ENCODE assay signal across 11 mouse cellular contexts in genomic region chr9:43970043-43970795, GRCm38 (mm10).
DNase-seq lines count a peak whose midpoint lies in the region; ATAC-seq and TF ChIP-seq lines count a peak whose summit lies in the region.
"Had no signal": no experiment of that assay in that cellular context is flagged by ENCODE, and none has a peak within 500 bp of the region (broad histone marks: within the 10 kb centered on the region; RNA-seq: fewer than 3 reads in every experiment).

No protein-coding gene starts in this region.

- DNase-seq in forebrain, embryonic 10.5 days (ENCODE audit: extremely low spot score, low spot score) = no peak
- DNase-seq in cerebellum, adult 8-10 months = peak; percentile 41
- no peak for DNase-seq in lung, postnatal 0 days (ENCODE audit: low spot score)
- DNase-seq in lung, postnatal 14 days = no peak
- DNase-seq in heart, postnatal 25 days (ENCODE audit: low spot score) = no peak
- DNase-seq: gastrocnemius, postnatal 36 days had no signal

- no peak overlapping the region for H3K9ac ChIP-seq in forebrain, embryonic 12.5 days
- peak overlapping the region; percentile 49 for H3K9ac ChIP-seq in hindbrain, embryonic 13.5 days
- peak overlapping the region; percentile 61; the same call in 1 of the 2 replicates for H3K9ac ChIP-seq in neural tube, embryonic 13.5 days
- H3K9ac ChIP-seq in lung, postnatal 0 days (replicated peaks; ENCODE audit: low read depth) = no peak overlapping the region
- H3K9ac ChIP-seq: limb, embryonic 12.5 days had no signal

- H3K27ac ChIP-seq in forebrain, embryonic 12.5 days = 0 out of 2 replicates have a peak overlapping the region, but pooled peaks have one; percentile 25
- no peak overlapping the region for H3K27ac ChIP-seq in forebrain, embryonic 10.5 days
- peak overlapping the region; percentile 87 for H3K27ac ChIP-seq in hindbrain, embryonic 13.5 days
- peak overlapping the region; percentile 84 for H3K27ac ChIP-seq in neural tube, embryonic 13.5 days (replicated peaks)
- H3K27ac ChIP-seq in lung, postnatal 0 days (ENCODE audit: low read length) = no peak overlapping the region
- H3K27ac ChIP-seq: limb, embryonic 12.5 days had no signal

- H3K27me3 ChIP-seq in forebrain, embryonic 12.5 days = peaks cover 35% of the 10 kb centered on the region
- peaks cover 9% of the 10 kb centered on the region; the same call in 1 of the 2 replicates for H3K27me3 ChIP-seq in forebrain, embryonic 10.5 days (ENCODE audit: poor library complexity, severe bottlenecking)
- no peaks in the 10 kb centered on the region for H3K27me3 ChIP-seq in hindbrain, embryonic 13.5 days
- peaks cover 6% of the 10 kb centered on the region; the same call in 1 of the 2 replicates for H3K27me3 ChIP-seq in neural tube, embryonic 13.5 days
- no peaks in the 10 kb centered on the region for H3K27me3 ChIP-seq in lung, postnatal 0 days (replicated peaks; ENCODE audit: insufficient read depth, low read length)
- H3K27me3 ChIP-seq: limb, embryonic 12.5 days had no signal

- H3K9me3 ChIP-seq in forebrain, embryonic 12.5 days = no peaks in the 10 kb centered on the region
- H3K9me3 ChIP-seq in forebrain, embryonic 10.5 days = no peaks in the 10 kb centered on the region
- H3K9me3 ChIP-seq in hindbrain, embryonic 13.5 days = no peaks in the 10 kb centered on the region
- no peaks in the 10 kb centered on the region for H3K9me3 ChIP-seq in neural tube, embryonic 13.5 days
- no peaks in the 10 kb centered on the region for H3K9me3 ChIP-seq in lung, postnatal 0 days (ENCODE audit: low read length)
- H3K9me3 ChIP-seq: limb, embryonic 12.5 days had no signal

- H3K4me2 ChIP-seq in forebrain, embryonic 12.5 days = peak overlapping the region; percentile 22; the same call in 1 of the 2 replicates
- H3K4me2 ChIP-seq in hindbrain, embryonic 13.5 days = peak overlapping the region; percentile 43
- peak overlapping the region; percentile 44 for H3K4me2 ChIP-seq in neural tube, embryonic 13.5 days
- H3K4me2 ChIP-seq in lung, postnatal 0 days (replicated peaks; ENCODE audit: low read depth, low read length) = no peak overlapping the region
- H3K4me2 ChIP-seq: limb, embryonic 12.5 days had no signal

- TF ChIP-seq CTCF in lung, postnatal 0 days (IDR thresholded peaks at IDR 0.05) = no peak

- ATAC-seq in forebrain, embryonic 12.5 days (ENCODE audit: low FRiP score) = peak; percentile 66
- peak; percentile 84 for ATAC-seq in hindbrain, embryonic 13.5 days (ENCODE audit: low FRiP score)
- ATAC-seq in neural tube, embryonic 13.5 days (ENCODE audit: low read depth) = peak; percentile 86
- ATAC-seq in lung, postnatal 0 days = no peak
- ATAC-seq: Patski had no signal

- peaks cover 34% of the 10 kb centered on the region for H3K4me1 ChIP-seq in forebrain, embryonic 12.5 days
- H3K4me1 ChIP-seq in forebrain, embryonic 10.5 days = peaks cover 13% of the 10 kb centered on the region
- H3K4me1 ChIP-seq in hindbrain, embryonic 13.5 days (replicated peaks) = peaks cover 53% of the 10 kb centered on the region
- peaks cover 50% of the 10 kb centered on the region for H3K4me1 ChIP-seq in neural tube, embryonic 13.5 days (replicated peaks)
- no peaks in the 10 kb centered on the region for H3K4me1 ChIP-seq in lung, postnatal 0 days (ENCODE audit: insufficient read depth, low read depth, low read length)
- H3K4me1 ChIP-seq: limb, embryonic 12.5 days had no signal

- 33% methylated on average over 9 of the region's 9 CpGs for WGBS in forebrain, embryonic 12.5 days
- WGBS in forebrain, embryonic 10.5 days = 80% methylated on average over 9 of the region's 9 CpGs
- 17% methylated on average over 9 of the region's 9 CpGs for WGBS in hindbrain, embryonic 13.5 days
- 16% methylated on average over 9 of the region's 9 CpGs for WGBS in neural tube, embryonic 13.5 days
- WGBS in lung, postnatal 0 days = 49% methylated on average over 9 of the region's 9 CpGs

- intact Hi-C loops in heart, postnatal 25 days (cut with DNase I) = no loop called here

- H3K4me3 ChIP-seq in forebrain, embryonic 12.5 days (replicated peaks) = no peak overlapping the region; the same call in 1 of the 2 replicates
- H3K4me3 ChIP-seq in forebrain, embryonic 10.5 days = no peak overlapping the region
- peak overlapping the region; percentile 25 for H3K4me3 ChIP-seq in hindbrain, embryonic 13.5 days
- peak overlapping the region; percentile 25 for H3K4me3 ChIP-seq in neural tube, embryonic 13.5 days
- no peak overlapping the region for H3K4me3 ChIP-seq in lung, postnatal 0 days (ENCODE audit: low read depth, low read length)
- H3K4me3 ChIP-seq: limb, embryonic 12.5 days had no signal

- no peak for TF ChIP-seq EP300 in lung, postnatal 0 days (IDR thresholded peaks at IDR 0.05)

- no peaks in the 10 kb centered on the region for H3K36me3 ChIP-seq in forebrain, embryonic 12.5 days (replicated peaks)
- H3K36me3 ChIP-seq in forebrain, embryonic 10.5 days (replicated peaks) = no peaks in the 10 kb centered on the region
- H3K36me3 ChIP-seq in hindbrain, embryonic 13.5 days = no peaks in the 10 kb centered on the region
- H3K36me3 ChIP-seq in neural tube, embryonic 13.5 days = no peaks in the 10 kb centered on the region
- no peaks in the 10 kb centered on the region for H3K36me3 ChIP-seq in lung, postnatal 0 days (ENCODE audit: insufficient read depth, low read length)
- H3K36me3 ChIP-seq: limb, embryonic 12.5 days had no signal

Comparison
In these comparisons a context has a peak if more than half of its experiments do, and no peak if none do; other contexts are left out.
1. H3K27ac ChIP-seq: peak in forebrain, embryonic 12.5 days (single experiment), hindbrain, embryonic 13.5 days (single experiment) and neural tube, embryonic 13.5 days (single experiment); none in forebrain, embryonic 10.5 days (single experiment) and lung, postnatal 0 days (single experiment).
2. H3K4me3 ChIP-seq: peak in hindbrain, embryonic 13.5 days (single experiment) and neural tube, embryonic 13.5 days (single experiment); none in forebrain, embryonic 12.5 days (single experiment), forebrain, embryonic 10.5 days (single experiment) and lung, postnatal 0 days (single experiment).
3. H3K9ac ChIP-seq: peak in hindbrain, embryonic 13.5 days (single experiment) and neural tube, embryonic 13.5 days (single experiment); none in forebrain, embryonic 12.5 days (single experiment) and lung, postnatal 0 days (single experiment).